8 mouse cellular contexts compared by ENCODE assay signal in the genomic region with DNA sequence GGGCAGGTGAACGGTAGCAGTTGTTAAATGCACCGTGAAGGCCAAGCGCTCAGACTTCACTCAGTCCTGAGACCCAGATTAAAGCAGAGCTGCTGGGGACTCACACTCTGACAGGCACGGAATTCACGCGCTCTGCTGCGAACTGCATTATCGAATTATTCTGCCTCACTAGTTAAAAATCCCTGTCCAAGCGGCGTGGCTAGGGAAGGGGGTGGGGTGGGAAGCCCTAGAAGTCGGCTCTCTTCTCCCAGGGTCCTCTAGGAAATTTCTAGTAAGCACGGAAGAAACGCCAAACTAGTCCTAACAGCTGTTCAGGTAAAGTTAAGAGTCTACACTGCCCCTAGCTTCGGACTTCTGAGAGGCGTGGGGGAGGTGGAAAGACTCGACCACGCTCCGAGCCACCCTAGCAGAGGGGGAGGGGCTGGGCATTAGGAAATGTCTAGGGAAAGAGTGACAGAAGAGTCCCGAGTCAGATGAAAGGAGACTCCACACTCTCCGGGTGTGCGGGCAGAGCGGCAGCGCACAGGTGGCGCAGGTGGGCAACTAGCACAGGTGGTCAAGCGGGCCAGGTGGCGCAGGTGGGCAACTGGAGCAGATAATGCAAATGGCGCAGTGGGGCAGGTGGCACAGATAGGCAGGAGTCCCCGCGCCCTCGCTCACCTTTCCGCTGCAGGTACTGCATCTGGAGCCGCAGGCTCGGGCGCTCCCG. TPM values are rescaled to one million over a fixed set of nuclear protein-coding genes. Genes with fewer than 3 reads are reported as not detected.
DNase-seq lines count a peak whose midpoint lies in the region; ATAC-seq lines count a peak whose summit lies in the region.

No protein-coding gene starts in this region.

- no peak overlapping the region for H3K27ac ChIP-seq in forebrain, embryonic 15.5 days (replicated peaks)
- H3K27ac ChIP-seq in stomach, embryonic 16.5 days (ENCODE audit: low read length): peak overlapping the region; percentile 85

- H3K36me3 ChIP-seq in forebrain, embryonic 15.5 days: no peaks in the 10 kb centered on the region
- H3K36me3 ChIP-seq in stomach, embryonic 16.5 days (ENCODE audit: control insufficient read depth, insufficient read depth, low read length): no peaks in the 10 kb centered on the region

- H3K9me3 ChIP-seq in forebrain, embryonic 15.5 days: no peaks in the 10 kb centered on the region
- H3K9me3 ChIP-seq in stomach, embryonic 16.5 days (replicated peaks; ENCODE audit: control insufficient read depth, low read length): no peaks in the 10 kb centered on the region

- 0 out of 2 replicates have a peak, but pooled peaks have one; percentile 32 for ATAC-seq in forebrain, embryonic 15.5 days (replicated peaks)
- ATAC-seq in stomach, embryonic 16.5 days (ENCODE audit: insufficient read depth, low FRiP score): peak; percentile 77

- H3K4me1 ChIP-seq in forebrain, embryonic 15.5 days: peaks cover 17% of the 10 kb centered on the region
- H3K4me1 ChIP-seq in stomach, embryonic 16.5 days (ENCODE audit: control insufficient read depth, insufficient read depth, low read length): peaks cover 9% of the 10 kb centered on the region; the same call in 1 of the 2 replicates

- peaks cover 31% of the 10 kb centered on the region for H3K27me3 ChIP-seq in forebrain, embryonic 15.5 days
- 0 out of 2 replicates have a peak, but pooled peaks cover 5% of the 10 kb centered on the region for H3K27me3 ChIP-seq in stomach, embryonic 16.5 days (ENCODE audit: control insufficient read depth, insufficient read depth, low read length)

- peak overlapping the region; percentile 48 for H3K4me3 ChIP-seq in forebrain, embryonic 15.5 days
- peak overlapping the region; percentile 68 for H3K4me3 ChIP-seq in stomach, embryonic 16.5 days (replicated peaks; ENCODE audit: low read length)

- H3K9ac ChIP-seq in forebrain, embryonic 15.5 days (replicated peaks): peak overlapping the region; percentile 43
- peak overlapping the region; percentile 79 for H3K9ac ChIP-seq in stomach, embryonic 16.5 days (ENCODE audit: low read length)

- peak; percentile 58 to 67 for DNase-seq in cerebellum, postnatal 10 days
- no peak for DNase-seq in cerebellum, adult 9-11 months
- DNase-seq in ZHBTc4 (ENCODE audit: low read depth, low spot score) (peak; percentile 61), adipocyte (ENCODE audit: low spot score) (no peak)
- DNase-seq in kidney, adult 18-20 months: peak; percentile 49
- DNase-seq in lung, postnatal 14 days: peak; percentile 25

- peak overlapping the region; percentile 93 for H3K4me2 ChIP-seq in forebrain, embryonic 15.5 days (replicated peaks)
- H3K4me2 ChIP-seq in stomach, embryonic 16.5 days (ENCODE audit: low read depth, low read length): peak overlapping the region; percentile 90

- WGBS in forebrain, embryonic 15.5 days: 1% methylated on average over 34 of the region's 35 CpGs
- WGBS in stomach, embryonic 16.5 days: 2% methylated on average over 34 of the region's 35 CpGs

RNA-seq across cellular contexts. Expression of gene Tbc1d30, which starts 0.6 kb away (rescaled TPM):
- 8.5 and 9.1 TPM in 2 replicates for polyA plus RNA-seq in forebrain, embryonic 15.5 days (2015; fragmentation: Nextera tagmentation; extraction: Ambion mirVana)
- polyA plus RNA-seq in stomach, embryonic 16.5 days (2015; fragmentation: Nextera tagmentation; extraction: Ambion mirVana): 5.7 and 5.8 TPM in 2 replicates

RNA-seq across cellular contexts. Expression of gene Gns, which starts 14.4 kb away (rescaled TPM):
- polyA plus RNA-seq in forebrain, embryonic 15.5 days (2015; fragmentation: Nextera tagmentation; extraction: Ambion mirVana): 30.3 and 34.7 TPM in 2 replicates
- 37.5 and 41.7 TPM in 2 replicates for polyA plus RNA-seq in stomach, embryonic 16.5 days (2015; fragmentation: Nextera tagmentation; extraction: Ambion mirVana)

Comparison
In these comparisons a context has a peak if more than half of its experiments do, and no peak if none do; other contexts are left out.
1. DNase-seq: peak in cerebellum, postnatal 10 days (2 of 2), ZHBTc4 (single experiment), kidney, adult 18-20 months (single experiment) and lung, postnatal 14 days (single experiment); none in cerebellum, adult 9-11 months (single experiment) and adipocyte (single experiment).